Mouse (Mus musculus) left cerebral cortex, adult 2 months (tissue): ENCODE data around the gene Maml2. TPM values are rescaled to one million over a fixed set of nuclear protein-coding genes. Genes with fewer than 3 reads are reported as not detected.

Experiments
- DNase-seq, 2 experiments: peaks; one replicate each; pipeline ENCODE4 v3.0.0; 2021 to 2022; ENCODE audit warnings: low spot score in 2 of 2, mixed read lengths in 1 of 2; ENCODE audit errors: extremely low spot score in 1 of 2
- H3K27ac ChIP-seq: fragments of 200-600 bp; 2 replicates; pipeline ENCODE4 v1.8.1; 2022
- H3K4me3 ChIP-seq: fragments of 200-600 bp; 2 replicates; pipeline ENCODE4 v1.8.1; 2022
- CTCF ChIP-seq: fragments of 200-600 bp; IDR thresholded peaks from 2 replicates; pipeline ENCODE4 v1.8.1; 2022; ENCODE audit warnings: antibody characterized with exemption, mild to moderate bottlenecking, moderate library complexity
- intact Hi-C: fragments of 180-260 bp; cut with DNase I; formaldehyde crosslinking; loops from one replicate; pipeline ENCODE4 v1.15.1; 2025
- total RNA-seq, 2 experiments: library from RNA; stranded (reverse); gene quantifications; 2 replicates each; pipeline ENCODE4 v1.2.3; 2021

Gene Maml2
- total RNA-seq, 2 experiments from 2014 or later, result 7.1 to 7.2 TPM

DNA sequence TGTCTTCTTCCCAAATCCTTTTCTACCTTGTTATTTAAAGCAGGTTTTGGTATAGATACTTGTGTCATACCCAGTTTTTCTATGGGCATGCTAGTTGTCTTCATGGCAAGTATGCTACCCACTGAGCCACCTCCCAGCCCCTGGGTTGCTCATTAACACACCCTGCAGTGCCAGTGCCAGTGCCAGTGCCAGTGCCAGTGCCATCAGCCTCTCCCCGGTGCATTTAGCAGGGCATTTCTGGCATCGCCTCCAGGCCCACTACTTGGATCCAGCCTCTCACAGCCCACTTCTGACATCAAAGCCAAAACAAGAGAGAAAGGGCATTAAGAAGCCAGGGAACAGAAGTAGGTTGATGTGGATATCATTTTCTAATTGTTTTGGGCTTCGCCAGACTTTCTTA, 133.9 kb downstream of the Maml2 start:
- H3K4me3 ChIP-seq, result no peak overlapping the region
- TF ChIP-seq CTCF, result no peak
- intact Hi-C loops, result no loop called here
- H3K27ac ChIP-seq, result no peak overlapping the region
- no peak for DNase-seq

DNA sequence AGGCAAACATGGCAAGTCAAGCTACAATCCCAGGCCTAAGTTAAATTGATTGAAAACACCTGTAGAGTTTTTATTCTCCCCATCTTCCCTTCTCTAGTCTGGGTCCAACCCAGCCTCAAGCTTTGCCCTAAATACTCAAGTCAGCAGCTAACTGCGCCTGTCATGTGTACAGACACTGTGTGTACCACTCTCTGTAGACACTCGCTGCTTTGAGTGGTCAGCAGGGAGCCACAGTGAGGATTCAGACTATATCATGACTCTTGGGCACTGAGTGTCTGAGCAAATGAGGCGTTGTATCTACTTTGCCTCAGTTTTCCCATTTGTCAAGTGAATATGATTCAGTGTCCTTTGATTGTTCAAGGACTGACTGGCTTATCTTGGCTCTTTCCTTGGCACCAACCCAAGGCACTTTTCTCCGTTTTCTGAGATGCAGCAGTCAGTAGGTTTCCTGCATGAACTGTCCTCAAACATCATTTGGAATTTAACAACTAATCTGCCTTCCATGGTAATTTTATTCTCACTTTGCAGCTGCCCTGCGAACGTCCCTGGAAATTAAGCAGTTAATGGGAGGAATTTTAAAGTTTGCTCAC, 135.8 kb downstream of the Maml2 start:
- no peak for DNase-seq
- intact Hi-C loops, result no loop called here
- H3K27ac ChIP-seq, result no peak overlapping the region
- H3K4me3 ChIP-seq, result no peak overlapping the region
- TF ChIP-seq CTCF, result no peak

DNA sequence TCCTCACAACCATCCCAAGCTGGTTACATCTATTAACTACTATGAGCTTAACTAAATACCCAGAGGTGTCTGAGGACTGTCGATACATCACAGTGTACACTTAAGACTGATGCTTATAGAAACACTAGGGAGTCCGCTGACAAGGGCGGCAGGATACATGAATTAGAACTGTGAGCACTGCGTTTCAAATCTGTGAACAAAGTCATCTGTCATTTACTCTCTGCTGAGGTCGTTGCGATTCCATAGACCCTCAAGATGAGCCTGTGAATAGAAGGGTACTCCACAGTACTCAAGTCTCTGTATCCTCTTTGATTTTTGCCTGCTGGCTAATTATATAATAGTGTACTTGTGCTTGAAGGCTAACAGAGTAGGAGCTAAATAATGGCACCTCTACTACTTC, 143.2 kb downstream of the Maml2 start:
- Histone ChIP-seq H3K4me3 (no peak overlapping the region), H3K27ac (no peak overlapping the region)
- no peak for TF ChIP-seq CTCF
- DNase-seq, result no peak
- intact Hi-C loops, result no loop called here

DNA sequence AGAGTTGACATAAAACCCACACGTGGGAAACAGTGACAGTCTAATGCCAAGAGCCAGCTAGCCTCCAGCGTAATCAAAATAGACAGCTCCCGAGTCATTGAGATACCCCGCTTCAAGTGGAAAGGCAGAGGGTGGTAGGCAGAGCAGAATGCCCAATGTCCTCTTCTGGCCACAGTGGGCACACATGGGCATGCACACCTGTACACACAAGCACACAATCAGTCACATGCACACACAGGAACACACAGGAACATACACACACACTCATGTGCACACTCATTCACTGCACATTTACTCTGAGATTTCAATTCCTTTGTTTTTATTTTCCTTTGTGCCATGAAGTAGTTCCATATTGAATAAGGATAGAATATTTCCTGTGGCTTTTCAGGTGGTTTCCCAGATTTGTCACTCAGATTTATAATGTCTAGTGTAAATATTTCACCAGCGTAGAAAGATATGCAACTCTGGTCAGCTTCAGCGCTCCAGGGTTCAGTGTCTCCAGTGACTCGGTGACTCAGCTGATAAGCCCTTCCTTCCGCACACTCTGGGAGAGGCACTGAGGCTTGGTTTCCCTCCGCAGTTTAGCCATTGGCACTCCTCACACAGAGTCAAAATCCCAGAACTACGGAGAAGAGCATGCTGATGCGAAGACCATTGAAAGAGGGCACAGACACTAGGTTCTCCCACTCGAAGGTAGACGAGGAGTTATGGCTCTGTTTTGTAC, 144.4 kb downstream of the Maml2 start:
- TF ChIP-seq CTCF, result no peak
- no peak overlapping the region for H3K27ac ChIP-seq

DNA sequence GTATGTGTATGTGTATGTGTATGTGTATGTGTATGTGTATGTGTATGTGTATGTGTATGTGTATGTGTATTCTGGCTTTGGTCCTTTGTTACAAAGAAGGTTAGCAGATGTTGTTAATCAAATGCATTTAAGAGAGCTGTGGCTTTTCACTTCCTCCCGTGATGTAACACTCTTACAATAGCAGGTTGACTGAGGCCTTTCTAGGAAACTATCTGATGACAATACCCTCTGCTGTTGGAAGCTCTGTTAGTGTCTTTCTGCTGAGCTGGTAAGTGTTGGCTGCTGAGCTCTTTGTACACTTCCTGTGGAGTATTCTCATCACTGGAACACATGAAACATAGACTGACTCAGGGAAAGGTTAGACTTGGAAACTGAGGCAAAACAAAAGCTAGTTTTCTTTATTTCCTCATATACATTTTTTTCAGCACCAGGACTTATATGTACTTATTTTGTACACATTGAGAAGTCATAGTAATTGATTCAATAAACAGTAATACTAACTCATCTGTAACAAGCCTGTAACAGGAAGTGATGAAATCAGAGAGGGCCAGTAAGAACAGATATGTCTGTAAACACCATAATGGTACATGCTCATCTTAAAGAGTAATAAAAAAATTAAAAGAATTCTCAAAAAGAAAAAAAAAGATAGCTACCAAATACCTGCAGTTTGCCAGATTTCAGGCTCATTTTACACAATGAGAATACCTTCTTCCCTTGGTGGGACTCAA, 145.9 kb downstream of the Maml2 start:
- intact Hi-C loops, result no loop called here
- DNase-seq, result no peak
- Histone ChIP-seq H3K27ac (no peak overlapping the region), H3K4me3 (no peak overlapping the region)
- TF ChIP-seq CTCF, result no peak

More for the DNA sequence above, 144.4 kb downstream of the Maml2 start:
- intact Hi-C loops, result no loop called here
- H3K4me3 ChIP-seq, result no peak overlapping the region
- DNase-seq, result no peak

DNA sequence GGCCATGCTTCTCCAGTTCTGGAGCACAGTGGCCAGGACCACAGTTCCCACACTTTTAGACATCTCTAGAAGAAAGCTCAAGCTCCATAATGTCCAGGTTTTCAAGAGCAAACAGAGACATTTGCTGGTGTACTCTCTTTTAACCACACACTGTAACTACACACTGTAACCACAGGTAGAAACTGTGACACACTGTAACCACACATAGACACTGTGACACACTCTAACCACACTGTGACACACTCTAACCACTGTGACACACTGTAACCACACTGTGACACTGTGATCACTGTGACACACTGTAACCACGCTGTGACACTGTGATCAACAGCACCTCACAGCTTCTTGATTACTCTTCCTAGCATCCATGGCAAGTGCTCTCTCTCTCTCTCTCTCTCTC, 148.5 kb downstream of the Maml2 start:
- TF ChIP-seq CTCF, result no peak
- intact Hi-C loops, result no loop called here
- H3K4me3 ChIP-seq, result no peak overlapping the region

DNA sequence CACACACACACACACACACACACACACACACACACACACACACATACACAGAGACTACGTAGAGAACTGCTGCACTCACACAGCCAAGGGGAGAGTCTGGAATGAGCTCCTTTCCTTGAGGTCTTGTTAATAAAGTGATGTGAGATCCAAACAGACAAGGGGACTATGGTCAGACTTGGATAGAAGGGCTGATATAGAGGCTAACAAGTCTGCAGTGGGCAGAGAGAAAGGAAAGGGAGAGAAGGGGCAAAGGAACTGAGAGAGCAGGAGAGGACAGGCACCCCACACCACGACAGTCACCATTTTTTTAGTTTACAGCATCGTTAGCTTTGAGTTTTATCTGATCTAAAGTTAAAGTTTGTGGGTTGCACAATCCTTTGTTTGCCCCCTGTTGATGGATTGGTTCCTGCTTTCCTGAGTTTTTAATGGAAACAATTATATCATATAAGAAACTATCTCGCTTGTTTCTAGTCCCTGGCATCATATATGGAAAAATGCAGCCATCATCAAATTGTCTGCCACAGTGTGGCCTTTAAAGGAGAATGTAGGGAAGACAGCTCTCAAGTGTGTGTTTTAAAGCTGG, 149.0 kb downstream of the Maml2 start, which contains the start of gene Gm17571:
TSS of gene Gm17571 (minus strand) at position 51 of the 583 bp plus-strand sequence.
- intact Hi-C loops, result no loop called here
- DNase-seq, result no peak
- no peak within 1 kb of the TSS for H3K4me3 ChIP-seq
- H3K27ac ChIP-seq, result no peak within 1 kb of the TSS
- TF ChIP-seq CTCF, result no peak

More for the DNA sequence above, 148.5 kb downstream of the Maml2 start:
- no peak for DNase-seq
- H3K27ac ChIP-seq, result no peak overlapping the region

DNA sequence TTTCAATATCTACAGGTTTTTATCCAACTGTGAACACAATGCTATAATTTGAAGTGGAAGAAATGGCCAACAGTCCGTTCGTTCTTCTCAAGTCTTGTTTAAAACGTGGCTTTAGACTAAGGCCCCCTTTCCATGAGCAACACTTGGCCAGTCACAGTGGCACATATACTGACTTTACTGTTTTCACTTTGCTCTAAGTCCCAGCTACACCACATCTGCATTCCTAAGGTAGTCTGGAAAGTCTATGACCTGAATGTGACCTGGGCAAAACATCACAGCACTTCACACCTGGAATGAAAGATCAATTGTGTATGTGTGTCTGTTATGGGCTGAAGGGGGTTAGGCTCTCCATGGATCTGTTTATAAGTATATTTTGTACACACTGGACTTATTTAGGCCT, 151.0 kb downstream of the Maml2 start:
- no peak for TF ChIP-seq CTCF
- intact Hi-C loops, result no loop called here
- H3K4me3 ChIP-seq, result no peak overlapping the region
- no peak overlapping the region for H3K27ac ChIP-seq
- no peak for DNase-seq

DNA sequence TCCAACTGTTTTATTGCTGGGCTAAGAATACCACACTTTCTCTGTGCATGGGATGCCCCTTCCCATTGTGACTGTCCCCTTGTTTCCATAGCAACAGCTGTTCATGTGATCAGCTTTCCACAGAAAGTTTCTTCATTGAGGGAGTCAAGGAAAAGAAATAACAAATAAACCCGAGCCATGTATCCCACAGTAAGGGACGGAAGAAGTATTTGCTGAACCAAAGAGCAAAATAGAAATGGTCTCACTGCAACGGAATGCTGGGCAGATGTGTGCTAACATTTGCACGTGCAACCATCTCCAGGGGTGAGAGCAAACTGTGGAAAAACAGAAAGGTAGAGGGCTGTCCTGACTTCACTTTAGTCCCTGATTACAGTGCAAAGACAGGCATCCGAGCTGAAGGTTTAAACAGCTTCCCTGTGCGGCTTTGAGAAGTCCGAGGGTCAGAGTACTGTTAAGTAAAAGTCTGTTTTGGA, 156.9 kb downstream of the Maml2 start:
- Histone ChIP-seq H3K27ac (no peak overlapping the region), H3K4me3 (no peak overlapping the region)
- intact Hi-C loops, result no loop called here
- no peak for DNase-seq
- TF ChIP-seq CTCF, result no peak

DNA sequence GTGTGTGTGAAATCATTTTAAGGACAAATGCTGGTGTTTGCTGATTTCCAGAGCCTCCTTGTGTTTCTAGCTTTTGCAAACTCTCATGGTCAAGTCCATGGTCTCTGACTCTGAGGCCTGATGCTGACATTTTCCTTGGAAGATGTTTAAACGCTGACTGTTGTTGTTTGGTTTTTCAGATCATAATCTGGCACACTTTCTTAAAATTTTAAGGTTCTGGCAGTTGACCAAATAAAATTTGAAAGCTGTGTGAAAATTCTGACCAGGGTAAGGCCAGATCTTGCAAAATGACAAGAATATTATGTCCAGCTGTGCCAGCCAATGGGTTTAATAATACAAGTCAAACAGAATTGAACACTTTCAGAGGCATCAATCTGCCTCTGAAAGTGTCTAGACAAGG, 157.5 kb downstream of the Maml2 start:
- no peak for DNase-seq
- intact Hi-C loops, result no loop called here
- Histone ChIP-seq H3K27ac (no peak overlapping the region), H3K4me3 (no peak overlapping the region)
- TF ChIP-seq CTCF, result no peak

DNA sequence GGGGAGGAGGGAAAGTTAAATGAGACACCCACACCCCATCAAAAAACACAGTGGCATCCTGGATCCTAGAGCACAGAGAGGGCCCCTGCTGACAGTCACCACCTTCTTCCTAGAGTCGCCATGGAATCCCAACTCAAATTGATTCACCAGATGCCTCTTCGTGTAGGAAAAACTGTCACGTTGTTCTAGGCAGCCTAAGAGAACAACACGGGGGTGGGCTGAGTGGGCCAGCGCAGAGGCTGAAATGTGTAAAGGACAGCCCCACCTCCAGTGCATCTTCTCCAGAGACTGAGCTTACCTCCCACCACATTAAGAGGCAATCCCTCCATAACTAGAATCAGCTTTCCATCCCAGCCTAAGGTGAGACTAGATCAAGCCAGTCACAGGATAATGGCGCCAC, 160.0 kb downstream of the Maml2 start:
- Histone ChIP-seq H3K4me3 (no peak overlapping the region), H3K27ac (no peak overlapping the region)
- DNase-seq, result peak in 1 of 2 experiments; percentile 21
- intact Hi-C loops, result no loop called here
- no peak for TF ChIP-seq CTCF

DNA sequence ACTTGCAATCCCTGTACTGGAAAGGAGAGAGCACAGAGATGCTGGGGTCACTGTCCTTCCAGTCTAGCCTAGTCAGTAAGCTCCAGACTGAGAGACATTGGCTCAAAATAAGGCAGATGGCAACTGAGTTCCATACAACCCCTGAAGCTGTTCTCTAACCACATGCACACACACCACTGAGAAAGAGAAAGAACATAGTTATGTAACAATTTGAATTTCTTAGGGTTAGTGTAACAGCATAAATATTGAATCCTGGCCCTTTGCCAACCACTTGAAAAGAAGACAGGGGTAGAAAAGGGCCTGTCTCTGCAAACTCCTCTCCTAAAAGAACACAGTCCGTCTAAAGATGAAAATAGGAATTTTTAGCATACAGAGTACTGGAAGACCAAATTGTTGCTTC, 161.6 kb downstream of the Maml2 start:
- Histone ChIP-seq H3K27ac (no peak overlapping the region; the same call in 1 of the 2 replicates), H3K4me3 (no peak overlapping the region)
- no peak for DNase-seq
- no peak for TF ChIP-seq CTCF
- intact Hi-C loops, result no loop called here
